Mouse (Mus musculus) neural tube, embryonic 13.5 days (tissue): ENCODE results near the gene Lmna. TPM values are rescaled to one million over a fixed set of nuclear protein-coding genes. Genes with fewer than 3 reads are reported as not detected.

ENCODE experiments used
- ATAC-seq: fragments of 200-750 bp; cut with Nextera tagmentation; 2 replicates; pipeline ENCODE4 v1.8.0; 2017; ENCODE audit warnings: low read depth, mild to moderate bottlenecking, moderate TSS enrichment, moderate library complexity
- H3K27ac ChIP-seq: fragments of 300-500 bp; sonication (generic); replicated peaks from 2 replicates; pipeline ENCODE4 v1.5.1; 2015; ENCODE audit warnings: moderate library complexity, mild to moderate bottlenecking, inconsistent platforms
- H3K27me3 ChIP-seq: fragments of 300-500 bp; sonication (generic); 2 replicates; pipeline ENCODE4 v1.6.1; 2015; ENCODE audit warnings: mild to moderate bottlenecking, inconsistent platforms
- H3K36me3 ChIP-seq: fragments of 300-500 bp; sonication (generic); 2 replicates; pipeline ENCODE4 v1.6.1; 2015; ENCODE audit warnings: mild to moderate bottlenecking, inconsistent platforms
- H3K4me1 ChIP-seq: fragments of 300-500 bp; sonication (generic); replicated peaks from 2 replicates; pipeline ENCODE4 v1.6.1; 2015; ENCODE audit warnings: inconsistent platforms
- H3K4me2 ChIP-seq: fragments of 300-500 bp; sonication (generic); 2 replicates; pipeline ENCODE4 v1.6.1; 2015; ENCODE audit warnings: inconsistent platforms, mild to moderate bottlenecking, moderate library complexity
- H3K4me3 ChIP-seq: fragments of 300-500 bp; sonication (generic); 2 replicates; pipeline ENCODE4 v1.5.1; 2015; ENCODE audit warnings: mild to moderate bottlenecking, inconsistent platforms
- H3K9ac ChIP-seq: fragments of 300-500 bp; sonication (generic); 2 replicates; pipeline ENCODE4 v1.6.1; 2015; ENCODE audit warnings: moderate library complexity, mild to moderate bottlenecking, inconsistent platforms
- H3K9me3 ChIP-seq: fragments of 300-500 bp; sonication (generic); 2 replicates; pipeline ENCODE4 v1.6.1; 2016; ENCODE audit warnings: inconsistent platforms
- WGBS: fragments of 180-500 bp; shearing (Covaris S2); methylation state at CpG from one replicate; pipeline ENCODE4 v1.1.7; 2015; 5-methylcytosine and 5-hydroxymethylcytosine counted together
- polyA plus RNA-seq: library from polyadenylated mRNA; unstranded; fragments of >200 nt; fragmentation: Nextera tagmentation; extraction: Ambion mirVana; gene quantifications from 2 replicates; pipeline ENCODE4 v1.2.1, GENCODE M21; 2015

Lmna gene
- polyA plus RNA-seq, 1 experiment from 2014 or later: 41.9 TPM

DNA sequence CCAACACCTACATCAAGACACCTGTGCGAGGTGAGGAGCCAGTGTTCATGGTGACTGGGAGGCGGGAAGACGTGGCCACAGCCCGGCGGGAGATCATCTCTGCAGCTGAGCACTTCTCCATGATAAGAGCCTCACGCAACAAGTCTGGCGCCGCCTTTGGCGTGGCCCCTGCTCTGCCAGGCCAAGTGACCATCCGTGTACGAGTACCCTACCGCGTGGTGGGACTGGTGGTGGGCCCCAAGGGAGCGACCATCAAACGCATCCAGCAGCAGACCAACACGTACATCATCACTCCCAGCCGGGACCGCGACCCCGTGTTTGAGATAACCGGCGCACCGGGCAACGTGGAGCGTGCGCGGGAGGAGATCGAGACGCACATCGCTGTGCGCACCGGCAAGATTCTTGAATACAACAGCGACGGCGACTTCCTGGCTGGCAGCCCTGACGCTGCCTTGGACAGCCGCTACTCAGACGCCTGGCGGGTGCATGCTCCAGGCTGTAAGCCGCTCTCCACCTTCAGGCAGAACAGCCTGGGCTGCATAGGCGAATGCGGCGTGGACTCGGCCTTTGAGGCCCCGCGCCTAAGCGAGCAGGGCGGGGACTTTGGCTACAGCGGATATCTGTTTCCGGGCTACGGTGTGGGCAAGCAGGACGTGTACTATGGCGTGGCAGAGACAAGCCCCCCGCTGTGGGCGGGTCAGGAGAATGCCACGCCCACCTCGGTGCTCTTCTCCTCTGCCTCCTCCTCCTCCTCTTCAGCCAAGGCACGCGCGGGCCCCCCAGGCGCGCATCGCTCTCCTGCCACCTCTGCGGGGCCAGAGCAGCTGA is 26.6 kb upstream of the Lmna start:
- Histone ChIP-seq H3K4me1 (peaks cover 74% of the 10 kb centered on the region), H3K36me3 (peaks cover 60% of the 10 kb centered on the region), H3K9me3 (no peaks in the 10 kb centered on the region), H3K27ac (peak overlapping the region; percentile 99; the same call in 1 of the 2 replicates), H3K27me3 (no peaks in the 10 kb centered on the region), H3K4me3 (peak overlapping the region; percentile 63), H3K9ac (peak overlapping the region; percentile 100), H3K4me2 (peak overlapping the region; percentile 99)
- no peak for ATAC-seq
- 9% methylated on average over 64 of the region's 64 CpGs for WGBS

DNA sequence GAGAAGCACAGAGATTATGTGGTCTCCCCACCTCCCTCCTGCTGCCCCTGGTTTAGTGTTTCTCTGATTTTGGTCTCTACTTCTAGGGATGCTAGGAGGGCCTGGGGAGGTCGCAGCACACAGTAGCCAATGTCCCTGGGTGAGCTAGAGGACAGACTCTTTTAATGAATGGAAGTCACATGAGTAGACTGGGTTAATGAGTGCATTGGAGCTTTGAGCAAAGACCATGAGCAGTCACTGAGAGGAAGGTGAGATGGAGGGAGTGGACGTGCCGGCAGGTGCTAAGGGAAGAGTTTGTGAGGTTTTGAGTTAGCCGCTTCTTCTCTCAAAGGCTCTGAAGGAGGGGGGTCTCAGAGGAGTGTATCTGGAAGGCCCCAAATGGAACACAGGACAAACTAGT is 25.8 kb upstream of the Lmna start:
- Histone ChIP-seq H3K4me2 (peak overlapping the region; percentile 99), H3K27ac (peak overlapping the region; percentile 99; the same call in 1 of the 2 replicates), H3K27me3 (no peaks in the 10 kb centered on the region), H3K9me3 (no peaks in the 10 kb centered on the region), H3K4me1 (peaks cover 67% of the 10 kb centered on the region), H3K4me3 (peak overlapping the region; percentile 63), H3K36me3 (peaks cover 52% of the 10 kb centered on the region), H3K9ac (peak overlapping the region; percentile 100)
- WGBS: 39% methylated on average over 4 of the region's 4 CpGs
- no peak for ATAC-seq

DNA sequence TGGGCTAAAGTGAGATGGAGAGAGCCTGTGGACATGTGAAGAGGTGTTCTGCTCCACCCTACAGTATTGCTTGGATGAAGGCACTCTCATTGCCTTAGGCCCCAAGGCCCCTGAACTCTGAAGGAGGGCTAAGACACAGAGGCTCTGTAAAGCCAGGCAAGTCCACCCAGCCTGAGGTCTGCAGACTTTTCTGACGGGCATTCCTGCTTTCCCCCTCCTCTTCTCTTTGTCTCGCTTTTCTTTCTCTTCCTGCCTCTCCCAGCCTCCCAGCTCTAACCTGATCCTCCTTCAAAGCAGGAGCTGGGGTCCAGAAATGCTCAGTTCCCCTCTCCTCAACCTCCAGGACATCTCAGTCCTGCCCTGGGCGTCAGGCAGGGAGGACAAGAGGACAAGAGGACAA is 25.2 kb upstream of the Lmna start:
- Histone ChIP-seq H3K36me3 (peaks cover 47% of the 10 kb centered on the region), H3K9me3 (no peaks in the 10 kb centered on the region), H3K4me1 (peaks cover 67% of the 10 kb centered on the region), H3K27me3 (no peaks in the 10 kb centered on the region), H3K4me3 (peak overlapping the region; percentile 63), H3K27ac (peak overlapping the region; percentile 99), H3K4me2 (peak overlapping the region; percentile 99), H3K9ac (peak overlapping the region; percentile 100)
- 9% methylated on average over 3 of the region's 3 CpGs for WGBS
- ATAC-seq: no peak

DNA sequence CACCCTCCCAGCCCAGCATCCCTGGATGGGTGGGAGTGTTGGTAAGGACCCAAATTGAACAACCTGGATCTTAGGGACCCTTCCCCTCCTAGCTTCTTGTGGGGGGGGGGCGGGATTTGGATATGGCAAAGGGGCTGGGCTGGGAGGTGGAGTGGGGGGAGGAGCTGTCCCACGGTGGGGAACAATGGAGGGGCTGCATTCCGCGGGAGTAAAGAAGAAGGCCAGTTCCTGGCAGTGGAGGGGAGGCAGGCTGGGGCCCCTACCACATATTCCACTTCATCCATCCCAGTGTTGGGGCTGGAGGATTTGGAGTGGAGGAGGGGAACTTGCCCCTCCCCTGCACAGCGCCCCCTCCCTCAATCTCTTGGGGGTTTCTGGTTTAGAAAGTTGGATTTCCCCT is 23.9 kb upstream of the Lmna start:
- Histone ChIP-seq H3K27me3 (no peaks in the 10 kb centered on the region), H3K9me3 (no peaks in the 10 kb centered on the region), H3K4me1 (peaks cover 70% of the 10 kb centered on the region), H3K36me3 (peaks cover 39% of the 10 kb centered on the region), H3K4me2 (peak overlapping the region; percentile 99), H3K27ac (peak overlapping the region; percentile 99), H3K4me3 (peak overlapping the region; percentile 63), H3K9ac (peak overlapping the region; percentile 100)
- ATAC-seq: no peak
- WGBS: 1% methylated on average over 5 of the region's 5 CpGs

DNA sequence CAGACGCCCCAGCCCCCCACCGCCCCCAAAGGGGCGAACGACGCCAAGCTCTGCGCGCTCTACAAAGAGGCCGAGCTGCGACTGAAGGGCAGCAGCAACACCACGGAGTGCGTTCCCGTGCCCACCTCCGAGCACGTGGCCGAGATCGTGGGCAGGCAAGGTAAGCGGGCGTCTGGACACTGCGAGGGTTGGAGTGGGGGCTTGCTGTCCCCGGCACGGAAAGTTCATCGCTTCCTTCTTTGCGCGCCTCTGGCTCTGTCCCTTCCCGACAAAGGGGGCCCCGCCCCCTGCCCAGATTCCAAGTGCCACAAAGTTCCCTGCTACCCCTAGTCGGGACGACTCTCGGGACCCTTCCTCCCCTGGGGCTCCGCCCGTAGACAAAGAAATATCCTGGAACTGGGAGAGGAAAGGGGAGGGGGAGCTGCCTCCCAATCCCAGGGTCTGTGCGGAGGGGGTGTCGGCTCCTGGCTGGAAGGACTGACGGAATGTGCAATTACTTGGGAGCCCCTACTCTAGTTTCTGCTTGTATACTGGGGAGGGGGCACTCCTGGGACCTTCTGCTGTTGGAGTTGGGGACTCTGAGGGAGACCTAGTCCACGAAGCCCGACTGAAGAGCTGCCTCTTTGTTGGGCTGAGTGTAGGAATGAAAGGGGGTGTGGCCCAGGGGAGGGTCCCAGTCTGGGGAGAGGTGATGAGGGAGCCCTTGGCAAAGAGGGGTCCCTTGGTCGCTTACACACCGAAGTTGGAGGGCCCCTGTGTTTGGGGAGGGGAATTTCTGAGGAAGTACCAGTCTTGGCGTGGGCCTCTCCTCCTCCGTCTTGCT is 23.1 kb upstream of the Lmna start:
- H3K4me1 ChIP-seq: peaks cover 70% of the 10 kb centered on the region
- under 1% methylated on average over 39 of the region's 40 CpGs for WGBS
- H3K4me3 ChIP-seq: peak overlapping the region; percentile 63
- H3K9me3 ChIP-seq: no peaks in the 10 kb centered on the region
- H3K27ac ChIP-seq: peak overlapping the region; percentile 99
- peaks cover 31% of the 10 kb centered on the region for H3K36me3 ChIP-seq
- H3K9ac ChIP-seq: peak overlapping the region; percentile 100
- H3K4me2 ChIP-seq: peak overlapping the region; percentile 99
- H3K27me3 ChIP-seq: no peaks in the 10 kb centered on the region
- peak; percentile 12 for ATAC-seq

DNA sequence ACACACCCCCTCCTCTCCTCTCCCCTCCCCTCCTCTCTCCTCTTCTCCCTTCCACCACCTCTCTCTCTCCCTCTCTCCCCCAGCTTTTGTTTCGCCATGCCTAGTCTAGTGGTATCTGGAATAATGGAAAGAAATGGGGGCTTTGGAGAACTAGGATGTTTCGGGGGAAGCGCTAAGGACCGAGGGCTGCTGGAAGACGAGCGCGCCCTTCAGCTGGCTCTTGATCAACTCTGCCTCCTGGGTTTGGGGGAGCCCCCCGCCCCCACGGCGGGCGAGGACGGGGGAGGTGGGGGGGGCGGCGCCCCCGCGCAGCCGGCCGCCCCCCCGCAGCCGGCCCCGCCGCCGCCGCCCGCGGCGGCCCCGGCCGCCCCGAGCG is 22.5 kb upstream of the Lmna start, which contains the start of gene Mex3a:
TSS of gene Mex3a (plus strand) at position 97 of the 376 bp plus-strand sequence.
- Histone ChIP-seq H3K36me3 (peaks cover 25% of the 10 kb centered on the region), H3K27ac (peak within 1 kb of the TSS; percentile 99), H3K27me3 (no peaks in the 10 kb centered on the region), H3K9me3 (no peaks in the 10 kb centered on the region), H3K4me3 (peak within 1 kb of the TSS; percentile 63), H3K9ac (peak within 1 kb of the TSS; percentile 100), H3K4me2 (peak within 1 kb of the TSS; percentile 99), H3K4me1 (peaks cover 70% of the 10 kb centered on the region)
- no peak; the same call in 1 of the 2 replicates for ATAC-seq
- 1% methylated on average over 12 of the region's 31 CpGs for WGBS

DNA sequence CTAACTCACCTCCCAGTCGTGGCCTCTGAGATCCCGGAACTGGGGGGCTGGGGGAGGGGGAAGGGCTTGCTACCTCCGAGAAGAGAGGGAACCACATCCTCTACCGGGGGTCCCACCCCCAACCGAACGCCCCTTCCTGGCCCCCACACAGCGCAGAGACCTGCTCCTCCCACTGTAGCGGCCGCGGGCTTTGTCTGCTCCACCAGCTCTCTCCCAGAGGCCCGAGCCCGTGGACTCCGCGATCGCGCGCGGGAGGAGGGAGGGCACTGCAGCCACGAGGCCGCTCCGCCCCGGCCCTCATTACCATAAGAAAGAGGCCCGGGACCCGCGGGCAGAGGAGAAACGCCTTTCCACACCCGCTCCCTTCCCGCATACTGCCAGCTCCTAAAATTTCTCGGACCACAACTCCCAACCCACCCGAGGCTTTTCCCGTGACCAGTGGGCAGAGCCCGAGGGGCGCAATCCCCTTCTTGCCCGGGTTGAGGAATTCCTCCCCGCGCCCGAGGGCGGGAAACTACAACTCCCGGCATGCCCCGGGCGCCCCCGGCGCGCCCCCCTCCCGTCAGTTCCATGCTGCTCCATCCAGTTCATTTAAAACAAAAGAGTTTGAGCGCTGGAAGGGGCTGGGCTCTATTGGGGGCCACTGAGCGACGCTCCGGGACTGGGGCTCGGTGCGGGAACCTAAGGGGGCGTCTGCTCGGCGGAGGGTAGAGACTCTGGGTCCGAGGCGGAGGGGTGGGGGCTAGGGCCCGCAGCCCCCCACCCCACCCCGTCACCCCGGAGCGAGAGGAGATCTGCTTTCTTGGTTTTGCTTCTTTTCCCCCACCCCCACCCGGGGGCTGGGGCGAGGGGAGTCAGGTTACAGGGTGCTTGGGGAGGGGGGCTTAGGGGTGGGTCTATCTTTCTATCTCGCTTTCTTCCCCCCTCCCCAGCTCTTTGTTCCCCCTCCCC is 21.9 kb upstream of the Lmna start:
- peak; percentile 83 for ATAC-seq
- under 1% methylated on average over 53 of the region's 63 CpGs for WGBS

DNA sequence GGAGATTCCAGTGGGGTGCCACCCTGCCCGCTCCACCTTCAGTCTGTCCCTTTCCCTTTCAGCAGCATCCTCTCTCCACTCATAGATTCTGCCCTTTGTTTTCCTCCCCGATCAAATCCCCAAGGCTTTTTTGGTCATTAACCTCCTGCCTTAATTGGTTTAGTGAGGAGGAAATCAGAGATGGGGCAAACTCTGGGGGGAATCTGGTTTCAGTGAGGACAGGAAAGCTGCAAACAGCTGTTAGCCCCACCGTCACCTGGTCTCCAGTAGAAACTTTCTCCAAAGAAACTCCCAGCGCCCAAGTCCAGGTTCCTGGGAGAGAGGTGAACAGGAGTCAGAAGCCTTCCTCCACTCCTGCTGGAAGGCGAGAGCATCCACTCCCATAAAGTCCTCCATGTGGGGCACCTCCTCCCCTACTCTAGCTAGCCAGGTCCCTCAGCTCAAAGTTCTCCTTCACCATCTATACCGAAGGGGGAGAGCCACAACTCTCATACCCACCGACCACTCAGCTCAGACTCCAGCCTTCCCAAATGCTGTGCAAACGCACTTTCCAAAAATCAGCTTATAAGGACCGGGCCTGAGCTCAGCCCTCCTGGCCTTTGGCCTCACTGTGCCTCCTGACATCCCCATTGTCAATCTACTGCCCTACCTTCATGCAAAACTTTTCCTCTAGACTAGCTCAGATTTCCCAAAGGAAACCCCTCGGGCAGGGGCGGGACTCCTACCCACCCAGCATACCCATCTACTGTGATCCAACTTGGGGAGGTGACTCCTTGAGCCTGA is 20.5 kb upstream of the Lmna start:
- Histone ChIP-seq H3K4me2 (peak overlapping the region; percentile 99), H3K9ac (peak overlapping the region; percentile 100), H3K27ac (peak overlapping the region; percentile 99), H3K4me3 (peak overlapping the region; percentile 63), H3K4me1 (peaks cover 69% of the 10 kb centered on the region), H3K9me3 (no peaks in the 10 kb centered on the region), H3K27me3 (no peaks in the 10 kb centered on the region), H3K36me3 (peaks cover 7% of the 10 kb centered on the region)
- WGBS: 7% methylated on average over 11 of the region's 11 CpGs
- no peak for ATAC-seq

More for the DNA sequence above, 21.9 kb upstream of the Lmna start:
- peak overlapping the region; percentile 99 for H3K27ac ChIP-seq
- no peaks in the 10 kb centered on the region for H3K9me3 ChIP-seq
- H3K36me3 ChIP-seq: peaks cover 18% of the 10 kb centered on the region
- H3K9ac ChIP-seq: peak overlapping the region; percentile 100
- peaks cover 70% of the 10 kb centered on the region for H3K4me1 ChIP-seq
- no peaks in the 10 kb centered on the region for H3K27me3 ChIP-seq
- peak overlapping the region; percentile 99 for H3K4me2 ChIP-seq
- H3K4me3 ChIP-seq: peak overlapping the region; percentile 63

DNA sequence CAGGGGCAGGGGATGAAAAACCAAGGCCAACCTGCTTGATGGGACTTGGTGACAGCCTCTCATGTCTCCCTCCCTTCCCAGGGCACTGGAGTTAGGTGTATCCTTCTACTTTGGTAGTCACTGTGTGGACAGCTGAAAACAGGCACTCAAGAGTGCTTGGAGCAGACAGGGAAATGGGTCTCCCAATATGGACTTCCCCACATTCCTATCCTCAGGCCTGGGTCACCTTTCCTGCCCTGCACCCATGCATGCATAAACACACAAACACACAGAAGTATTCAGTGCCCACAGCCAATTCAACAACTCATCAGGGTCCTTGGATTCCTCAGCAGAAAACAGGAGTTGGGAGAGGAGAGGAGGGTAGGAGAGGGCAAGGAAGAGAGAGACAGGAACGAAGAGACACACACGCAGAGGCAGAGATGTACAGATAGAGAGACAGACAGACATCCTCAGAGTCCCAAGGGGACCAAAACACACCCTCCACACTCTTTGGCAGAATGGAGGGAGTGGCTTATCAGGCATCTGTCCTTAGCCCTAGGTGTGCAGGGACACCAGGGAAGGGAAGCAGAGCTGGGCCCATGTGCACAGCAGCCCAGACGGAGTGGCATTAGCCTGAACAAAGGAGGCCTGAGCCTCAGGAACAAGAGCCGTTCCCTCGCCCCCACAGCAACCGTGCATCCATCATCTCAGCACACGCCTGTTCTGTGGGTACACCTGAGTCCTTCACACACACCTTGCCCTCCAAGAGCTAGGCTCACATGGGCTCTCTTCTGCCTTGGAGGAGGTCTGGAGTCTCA is 19.6 kb upstream of the Lmna start:
- Histone ChIP-seq H3K27me3 (no peaks in the 10 kb centered on the region), H3K27ac (peak overlapping the region; percentile 99), H3K9ac (peak overlapping the region; percentile 100), H3K4me3 (peak overlapping the region; percentile 63), H3K4me1 (peaks cover 62% of the 10 kb centered on the region), H3K9me3 (no peaks in the 10 kb centered on the region), H3K36me3 (peaks cover 10% of the 10 kb centered on the region), H3K4me2 (peak overlapping the region; percentile 99)
- ATAC-seq: no peak
- WGBS: 20% methylated on average over 7 of the region's 7 CpGs

DNA sequence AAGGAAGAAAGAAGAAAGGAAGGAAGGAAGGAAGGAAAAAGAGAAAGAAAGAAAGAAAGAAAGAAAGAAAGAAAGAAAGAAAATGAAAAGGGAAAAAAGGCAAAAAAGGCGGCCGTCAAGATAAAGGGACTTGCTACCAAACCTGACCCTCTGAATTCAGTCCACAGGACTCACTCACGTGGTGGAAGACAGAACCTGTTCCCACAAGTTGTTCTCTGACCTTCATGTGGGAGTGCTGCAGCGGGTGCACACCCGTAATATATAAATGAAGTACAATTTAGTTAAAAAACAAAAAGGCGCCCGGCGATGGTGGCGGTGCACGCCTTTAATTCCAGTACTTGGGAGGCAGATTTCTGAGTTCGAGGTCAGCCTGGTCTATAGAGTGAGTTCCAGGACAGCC is 18.9 kb upstream of the Lmna start:
- H3K4me3 ChIP-seq: peak overlapping the region; percentile 63
- peaks cover 16% of the 10 kb centered on the region for H3K36me3 ChIP-seq
- 0 out of 2 replicates have a peak overlapping the region, but pooled peaks have one; percentile 99 for H3K27ac ChIP-seq
- H3K4me2 ChIP-seq: peak overlapping the region; percentile 99
- no peaks in the 10 kb centered on the region for H3K27me3 ChIP-seq
- H3K4me1 ChIP-seq: peaks cover 55% of the 10 kb centered on the region
- H3K9ac ChIP-seq: peak overlapping the region; percentile 100; the same call in 1 of the 2 replicates
- no peak for ATAC-seq
- WGBS: 82% methylated on average over 11 of the region's 11 CpGs
- no peaks in the 10 kb centered on the region for H3K9me3 ChIP-seq
